Mouse (Mus musculus): ENCODE data around the gene Gm11985.

The Gm11985 gene

DNA sequence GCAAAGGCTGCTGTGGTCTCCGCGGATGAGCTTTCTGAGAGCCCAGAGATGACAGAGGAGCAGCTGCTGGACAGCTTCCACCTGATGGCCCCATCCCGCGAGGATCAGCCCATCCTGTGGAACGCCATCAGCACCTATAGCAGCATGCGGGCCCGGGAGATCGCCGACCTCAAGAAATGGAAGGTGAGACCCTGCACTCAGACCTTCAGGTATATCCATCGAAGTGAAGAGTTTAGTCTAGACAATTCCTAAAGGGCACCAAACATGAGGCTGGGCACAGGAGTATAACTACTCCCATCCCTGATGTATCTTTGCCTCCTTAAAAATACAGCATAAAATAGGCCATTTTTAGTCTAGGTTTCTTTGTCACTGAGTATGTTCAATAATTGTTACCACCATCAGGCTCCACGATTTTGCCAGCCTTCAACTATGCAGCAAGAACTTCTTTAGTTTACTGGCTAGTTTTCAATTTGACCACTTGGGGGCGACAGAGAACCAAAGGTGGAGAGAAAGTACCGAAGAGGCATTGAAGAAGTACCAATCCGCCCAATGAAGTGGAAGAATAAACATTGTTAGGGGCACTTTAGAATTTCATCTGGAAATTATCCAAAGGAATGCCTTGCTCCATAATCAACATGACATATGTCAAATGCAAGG lies 11.5 kb upstream of the Gm11985 start:
- DNase-seq: peak; percentile 73

DNA sequence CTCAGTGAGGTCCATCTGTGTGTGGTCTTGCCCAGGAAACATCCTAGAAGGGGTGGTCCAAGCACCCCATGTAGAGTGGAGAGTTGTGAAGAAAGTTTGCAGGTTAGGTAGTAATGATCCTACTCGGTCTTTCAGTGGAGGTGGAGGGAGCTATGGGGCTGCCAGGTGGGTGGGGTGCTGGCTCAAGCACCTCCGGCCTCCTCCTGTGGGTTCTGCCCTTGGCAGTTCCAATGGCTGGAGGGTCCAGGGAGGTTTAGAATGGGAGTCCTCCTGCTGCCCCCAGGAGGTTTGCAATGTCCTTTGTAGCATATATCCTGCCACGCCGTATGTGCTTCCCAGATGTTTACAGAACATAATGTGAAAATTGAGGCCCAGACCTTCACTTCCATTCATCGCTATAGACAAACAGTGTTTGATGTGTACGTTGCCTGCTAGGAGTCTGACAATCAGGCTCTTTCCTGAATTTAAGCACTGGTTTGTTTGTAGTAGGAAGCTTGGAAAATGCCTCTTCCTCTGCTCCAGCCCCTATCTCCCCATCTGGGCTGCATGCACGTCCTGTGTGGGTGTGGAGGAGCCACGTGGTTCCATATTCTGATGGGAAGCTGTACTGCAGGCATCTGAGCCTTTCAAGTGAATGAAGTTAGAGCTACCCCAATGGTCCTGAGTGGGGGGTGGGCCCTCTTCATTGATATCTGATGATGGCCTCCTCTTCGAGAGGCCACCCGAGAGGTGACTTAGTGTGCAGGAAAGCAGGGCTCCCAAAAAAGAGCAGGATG lies 10.3 kb upstream of the Gm11985 start:
- DNase-seq: no peak

DNA sequence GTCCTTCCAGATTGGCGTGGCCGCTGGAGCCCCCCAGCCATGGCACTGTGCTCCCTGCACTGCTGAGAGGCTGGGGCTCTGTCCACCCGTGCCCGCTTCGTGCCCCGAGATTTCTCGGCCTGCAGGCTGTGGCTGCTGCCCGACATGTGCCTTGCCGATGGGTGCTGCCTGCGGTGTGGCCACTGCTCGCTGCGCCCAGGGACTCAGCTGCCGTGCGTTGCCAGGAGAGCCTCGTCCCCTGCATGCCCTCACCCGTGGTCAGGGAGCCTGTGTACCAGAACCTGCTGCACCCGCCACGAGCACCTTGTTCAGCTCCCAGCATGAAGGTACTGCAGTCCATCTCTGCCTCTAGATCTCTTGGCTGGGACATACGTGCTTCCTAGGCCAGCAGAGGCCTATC lies 9.6 kb upstream of the Gm11985 start:
- no peak for DNase-seq

DNA sequence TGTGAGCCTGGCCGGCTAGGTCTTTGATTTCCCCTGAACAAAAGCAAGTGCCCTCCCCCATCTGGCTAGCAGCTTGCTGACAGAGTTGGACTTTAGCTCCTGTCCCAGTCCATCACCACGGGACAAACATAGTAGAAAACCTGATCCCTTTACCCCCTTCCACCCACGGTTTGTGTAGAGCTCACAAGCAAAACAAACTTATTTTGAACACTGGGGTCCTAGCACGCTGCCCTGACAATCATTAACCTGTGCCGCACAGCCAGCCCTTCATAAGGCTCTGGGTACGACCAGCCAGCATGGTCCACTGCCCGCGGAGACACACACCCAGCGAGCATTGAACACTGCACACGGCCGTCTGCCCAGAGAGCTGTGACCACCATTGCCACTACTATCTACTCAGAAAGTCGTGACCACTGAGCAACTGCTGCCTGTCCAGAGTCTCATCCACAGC lies 9.1 kb upstream of the Gm11985 start, which contains the start of gene Igfbp1:
Gene Igfbp1, plus strand, starts transcription at position 292 of the 451 bp plus-strand sequence.
- DNase-seq: peak; percentile 30

DNA sequence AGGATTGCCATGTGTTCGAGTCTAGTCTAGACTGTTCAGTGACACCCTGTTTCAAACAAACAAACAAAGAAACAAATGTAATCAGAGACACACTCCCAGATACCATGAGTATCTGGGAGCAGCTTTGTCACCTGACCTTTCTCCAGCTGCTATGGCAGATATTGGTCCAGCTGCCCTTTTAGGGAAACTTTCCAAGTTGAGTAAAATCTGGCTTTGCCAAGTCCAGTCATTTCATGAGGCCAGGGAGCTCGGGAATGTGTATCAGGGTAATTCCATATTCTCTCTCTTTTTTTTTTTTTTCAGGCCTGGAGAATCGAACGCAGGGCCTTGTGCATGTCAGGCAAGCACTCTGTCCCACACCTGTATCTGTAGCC lies 6.9 kb upstream of the Gm11985 start:
- no peak for DNase-seq

DNA sequence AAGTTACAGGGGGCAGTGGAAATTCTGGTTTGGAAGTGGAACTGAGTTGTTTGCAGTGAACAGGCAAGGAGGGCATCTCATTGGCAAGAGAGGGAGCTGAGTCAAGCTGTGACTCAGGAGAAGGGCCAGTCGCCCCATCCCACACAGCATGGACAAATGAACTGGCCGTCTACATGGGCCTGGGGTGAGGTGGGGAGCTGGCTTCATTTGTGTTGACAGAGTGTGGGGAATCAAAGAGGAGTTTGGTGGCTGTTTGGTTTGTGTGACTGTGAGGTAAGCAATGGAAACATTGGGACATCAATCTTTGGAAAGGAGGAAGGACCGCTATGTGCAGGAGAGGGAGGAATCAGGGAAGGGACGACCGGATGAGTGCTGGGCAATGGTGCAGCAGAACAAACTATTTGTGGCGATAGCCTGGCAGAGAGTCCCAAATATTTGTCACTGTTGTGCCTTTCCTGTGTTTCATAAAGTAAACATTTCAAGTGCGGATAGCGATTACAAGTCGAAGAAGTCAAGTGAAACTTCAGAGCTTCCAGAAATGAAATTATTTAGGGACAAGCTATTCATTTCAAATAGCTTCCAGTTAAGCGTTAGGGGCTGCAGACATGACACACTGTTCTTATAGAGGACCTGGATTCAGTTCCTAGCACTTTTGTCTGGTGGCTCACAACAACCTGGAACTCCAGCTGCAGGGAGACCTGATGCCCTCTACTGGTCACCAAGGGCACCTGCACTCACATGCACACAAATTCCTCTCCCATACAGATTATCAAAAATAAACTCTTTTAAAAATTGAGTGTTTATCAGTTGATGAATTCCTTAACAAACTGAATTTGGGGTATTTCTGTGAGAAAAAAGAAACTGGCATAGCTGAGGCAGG lies 6.3 kb upstream of the Gm11985 start:
- no peak for DNase-seq

DNA sequence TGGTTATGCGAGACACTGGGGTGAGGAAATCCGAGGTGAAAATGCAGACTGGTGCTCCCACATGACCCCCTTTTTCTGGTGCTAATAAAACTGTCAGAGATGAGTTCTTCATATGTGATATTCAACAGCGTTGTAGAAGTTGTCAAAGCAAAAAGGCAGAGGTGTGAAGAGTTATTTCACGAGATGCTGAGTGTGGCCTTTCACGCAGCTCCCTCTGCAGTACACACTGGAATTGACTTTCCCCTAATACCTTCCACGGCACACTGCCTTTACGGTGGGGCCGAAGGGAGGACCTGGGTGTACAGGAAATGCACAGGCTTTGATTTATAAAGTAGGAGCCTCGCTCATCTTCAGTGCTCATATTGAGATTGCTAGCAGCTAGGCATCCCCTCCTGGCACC lies 4.8 kb upstream of the Gm11985 start:
- no peak for DNase-seq

DNA sequence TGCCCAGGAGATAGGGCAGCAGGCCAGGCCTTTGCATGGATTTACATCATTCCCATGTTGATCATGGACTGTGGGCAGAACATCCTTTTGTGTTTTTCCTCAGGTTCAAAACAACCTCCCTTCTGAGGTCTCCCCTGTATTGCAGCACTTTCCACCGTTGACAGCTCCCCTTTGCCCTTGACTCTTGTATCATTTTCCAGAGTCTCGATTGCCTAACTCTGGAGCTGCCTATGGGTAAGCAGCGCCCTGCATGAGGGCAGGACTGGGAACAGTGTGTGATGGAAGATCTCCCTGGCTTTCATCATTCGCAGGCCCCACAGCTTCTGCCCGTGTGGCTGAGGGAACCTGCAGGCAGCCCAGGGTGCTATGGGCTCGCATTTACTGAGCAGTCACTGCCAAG lies 4.3 kb upstream of the Gm11985 start:
- no peak for DNase-seq

DNA sequence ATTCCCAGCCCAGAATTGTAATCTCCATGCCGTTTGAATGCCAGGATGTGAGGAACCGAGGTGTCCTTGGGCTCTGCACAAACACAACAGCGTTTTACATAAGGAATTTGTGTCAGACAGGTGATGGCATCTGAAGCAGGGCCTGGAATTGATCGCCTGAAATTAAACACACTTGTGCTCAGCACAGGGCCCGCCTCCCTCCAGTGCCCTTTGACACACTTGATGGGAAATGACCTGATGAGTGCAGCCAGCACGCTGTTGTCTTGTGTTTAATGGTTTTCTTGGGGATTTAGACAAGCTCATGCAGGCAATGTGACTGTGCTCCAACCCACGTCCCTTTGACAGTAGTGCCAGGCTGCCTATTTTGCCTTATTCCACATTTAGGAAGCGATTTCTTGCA lies 897 bp downstream of the Gm11985 start:
- no peak for DNase-seq

DNA sequence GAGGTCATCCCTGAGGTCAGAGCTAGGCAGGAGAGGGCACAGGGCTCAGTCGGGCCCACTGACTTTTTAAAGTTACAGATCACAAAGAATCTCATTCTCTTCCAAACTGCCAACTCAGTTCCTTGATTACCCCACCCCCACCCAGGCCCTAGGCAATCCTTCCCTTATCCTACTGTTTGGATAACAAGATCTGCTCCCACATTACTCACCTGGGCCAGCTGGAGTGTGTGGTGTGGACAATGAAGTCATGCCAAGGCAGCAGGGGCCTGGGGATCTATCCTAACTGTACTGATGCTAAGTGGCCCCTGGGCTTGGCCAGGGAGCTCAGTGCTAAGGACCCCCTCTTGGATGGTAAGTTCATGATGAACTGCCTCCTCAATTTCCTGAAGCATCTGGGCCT lies 3.9 kb downstream of the Gm11985 start:
- DNase-seq: no peak

DNA sequence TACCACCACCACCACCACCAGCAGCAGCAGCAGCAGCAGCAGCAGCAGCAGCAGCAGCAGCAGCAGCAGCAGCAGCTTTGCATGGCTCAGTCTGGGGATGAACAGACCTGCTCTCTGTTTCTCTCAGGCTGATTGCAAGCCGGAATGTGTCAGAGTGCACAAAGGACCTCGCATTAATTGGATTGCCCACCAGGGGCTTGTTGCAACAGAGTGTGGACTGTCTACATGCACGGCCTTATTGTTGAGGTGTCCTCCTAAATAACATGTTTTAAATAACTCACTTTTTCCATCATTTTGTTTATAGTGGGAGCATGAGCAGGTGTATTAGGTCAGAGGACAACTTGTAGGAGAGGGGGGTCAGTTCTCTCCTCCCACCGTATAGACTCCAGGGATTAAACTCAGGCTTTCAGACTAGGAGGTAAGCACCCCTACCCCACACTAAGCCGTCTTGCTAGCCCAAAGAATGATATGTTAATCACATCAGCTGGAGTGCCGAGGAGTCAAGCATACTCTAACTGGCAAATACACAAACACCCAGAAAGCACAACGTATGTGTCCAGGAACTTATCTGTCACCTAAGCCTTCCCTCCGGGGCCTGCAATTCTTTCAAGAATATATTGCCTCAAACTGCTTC lies 5.8 kb downstream of the Gm11985 start:
- DNase-seq: peak; percentile 59

DNA sequence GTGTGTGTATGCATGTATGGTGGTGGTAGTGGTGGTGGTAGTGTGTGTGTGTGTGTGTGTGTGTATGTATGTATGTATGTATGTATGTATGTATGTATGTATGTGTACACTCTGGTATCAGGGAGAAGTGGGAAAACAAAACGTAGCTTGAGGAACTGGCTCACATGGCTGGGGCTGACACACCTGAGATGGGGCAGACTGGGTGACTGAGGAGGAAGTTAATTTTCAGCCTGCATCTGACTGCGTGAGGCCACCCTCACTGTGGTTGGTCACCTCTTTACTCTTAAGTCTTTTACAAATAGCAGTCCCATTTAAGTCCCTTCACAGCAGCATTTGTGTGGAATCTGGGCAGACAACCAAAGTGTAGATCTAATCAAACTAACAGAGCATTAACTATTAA lies 9.1 kb downstream of the Gm11985 start:
- DNase-seq: no peak

DNA sequence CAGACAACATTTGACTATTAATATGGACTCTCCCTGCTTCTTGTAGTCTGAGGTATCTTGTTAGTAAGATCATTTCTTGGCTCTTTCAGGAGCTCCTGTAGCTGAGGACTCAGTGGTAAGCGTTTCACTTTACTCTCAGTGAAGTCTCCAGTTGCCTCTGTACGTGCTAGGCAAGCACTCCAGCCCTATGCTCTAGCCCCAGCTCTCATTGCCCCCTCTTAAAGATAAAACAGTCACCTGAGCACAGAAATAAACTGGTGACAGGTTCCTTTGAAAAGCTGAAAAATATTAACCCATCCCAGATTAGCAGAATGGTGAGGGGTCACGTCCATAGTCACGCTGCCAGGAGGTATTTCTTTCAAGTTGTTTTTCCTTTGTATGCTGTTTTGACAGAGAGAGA lies 9.6 kb downstream of the Gm11985 start:
- no peak for DNase-seq

DNA sequence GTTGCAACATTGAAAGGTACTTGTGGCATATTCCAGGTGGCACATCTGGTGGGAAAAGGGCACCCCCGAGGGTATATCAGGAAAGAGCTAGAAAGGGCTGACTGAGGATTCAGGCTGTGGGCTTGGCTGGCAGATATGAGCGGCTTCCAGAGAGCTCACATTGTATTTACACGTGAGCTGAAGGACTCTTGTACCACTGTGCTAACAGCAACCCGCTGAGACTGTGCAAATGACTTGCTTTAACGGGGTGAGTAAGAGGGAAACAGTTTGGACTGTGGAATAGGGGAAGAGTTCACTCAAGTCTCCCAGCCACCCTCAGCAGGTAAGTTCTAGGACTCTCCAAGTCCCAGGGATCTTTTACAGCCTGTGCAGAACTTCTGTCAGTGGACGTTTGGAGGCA lies 14.7 kb downstream of the Gm11985 start:
- no peak for DNase-seq

DNA sequence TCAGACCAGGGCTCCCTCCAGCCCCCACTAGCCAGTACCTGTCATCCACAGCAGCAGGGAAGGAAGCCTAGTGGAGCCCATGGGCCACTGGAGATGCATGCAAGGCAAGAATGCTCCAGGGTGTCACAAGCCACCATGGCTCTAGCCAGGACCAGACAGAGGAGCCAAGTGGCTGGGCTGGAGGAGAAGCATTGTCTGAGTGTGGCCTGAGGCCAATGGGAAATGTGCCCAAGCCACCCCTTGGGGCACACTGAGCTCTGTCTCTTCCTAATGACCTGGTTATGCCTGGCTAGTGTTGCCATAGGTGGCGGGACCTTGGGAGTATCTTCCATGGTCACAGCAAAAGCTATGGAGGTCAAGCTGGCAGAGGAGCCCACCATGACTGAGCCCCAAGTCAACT lies 18.7 kb downstream of the Gm11985 start:
- DNase-seq: no peak

DNA sequence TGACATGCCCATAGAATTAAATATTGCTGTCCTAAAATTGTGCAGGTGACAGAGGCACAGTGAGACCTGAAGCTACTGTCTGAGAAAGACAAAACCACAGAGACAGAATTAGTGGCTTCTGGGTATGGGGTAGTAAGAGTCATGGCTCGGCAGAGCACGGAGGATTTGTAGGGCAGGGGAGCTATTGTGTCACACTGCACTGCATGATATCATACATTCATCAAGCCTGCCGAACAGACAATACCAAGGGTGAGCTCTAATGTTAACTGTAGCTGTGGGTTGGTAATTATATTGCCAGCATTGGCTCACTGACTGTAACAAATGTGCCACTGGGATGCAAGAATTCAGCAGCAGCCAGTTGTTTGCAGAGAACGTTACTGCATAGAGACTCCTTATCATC lies 24.0 kb downstream of the Gm11985 start:
- DNase-seq: no peak

DNA sequence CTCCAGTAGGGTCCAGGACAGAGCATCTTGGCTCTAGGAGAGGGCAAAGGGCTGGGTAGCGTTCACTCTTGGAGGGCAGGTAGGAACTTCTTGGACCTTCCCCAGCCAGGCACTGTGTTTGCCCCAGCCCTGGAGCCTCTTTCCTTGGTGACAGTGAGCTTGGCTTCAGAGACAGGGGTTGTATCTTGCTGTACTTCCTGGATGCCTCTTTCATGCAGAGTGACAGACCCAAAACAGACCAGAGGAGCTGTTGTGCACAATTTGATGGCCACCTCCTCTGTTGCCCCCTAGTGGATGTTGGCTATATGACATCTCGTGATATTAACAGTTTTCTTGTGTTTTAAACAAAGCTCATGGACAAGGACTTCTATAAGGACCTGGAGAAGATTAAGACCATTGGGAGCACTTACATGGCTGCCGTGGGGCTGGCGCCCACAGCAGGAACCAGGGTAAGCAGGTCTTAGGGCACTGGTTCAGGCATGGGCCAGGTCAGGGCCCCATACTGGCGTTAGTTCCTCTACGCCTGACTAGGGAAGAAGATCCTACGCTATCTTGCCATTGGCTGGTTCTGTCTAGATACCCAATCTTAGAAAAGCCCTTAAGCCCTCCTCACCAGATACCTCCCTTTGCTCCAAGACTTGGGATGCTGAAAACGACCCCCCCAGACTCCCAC lies 26.7 kb downstream of the Gm11985 start:
- DNase-seq: peak; percentile 68

DNA sequence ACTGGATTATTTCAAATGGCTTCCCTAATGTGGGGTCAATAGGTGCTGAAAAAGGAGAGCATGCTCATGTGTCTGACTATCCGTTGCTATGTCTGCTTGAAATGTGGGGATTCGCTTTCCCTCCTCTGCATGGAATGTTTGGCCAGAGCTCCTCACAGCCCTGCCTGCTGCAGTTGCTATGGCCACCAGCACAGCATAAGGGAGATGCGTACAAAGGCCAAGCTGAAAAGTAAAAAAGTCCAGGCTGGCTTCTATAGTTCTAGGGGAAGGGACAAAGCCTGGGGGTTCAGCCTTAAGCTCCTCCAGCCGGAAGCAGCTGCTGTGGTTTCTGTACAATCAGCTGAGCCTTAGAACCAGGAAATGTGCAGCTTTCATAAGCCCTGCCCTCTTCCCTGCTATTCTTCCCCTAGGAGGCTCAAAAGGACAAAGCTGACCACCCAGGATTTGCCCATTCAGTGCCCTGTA lies 27.7 kb downstream of the Gm11985 start:
- peak; percentile 33 for DNase-seq

DNA sequence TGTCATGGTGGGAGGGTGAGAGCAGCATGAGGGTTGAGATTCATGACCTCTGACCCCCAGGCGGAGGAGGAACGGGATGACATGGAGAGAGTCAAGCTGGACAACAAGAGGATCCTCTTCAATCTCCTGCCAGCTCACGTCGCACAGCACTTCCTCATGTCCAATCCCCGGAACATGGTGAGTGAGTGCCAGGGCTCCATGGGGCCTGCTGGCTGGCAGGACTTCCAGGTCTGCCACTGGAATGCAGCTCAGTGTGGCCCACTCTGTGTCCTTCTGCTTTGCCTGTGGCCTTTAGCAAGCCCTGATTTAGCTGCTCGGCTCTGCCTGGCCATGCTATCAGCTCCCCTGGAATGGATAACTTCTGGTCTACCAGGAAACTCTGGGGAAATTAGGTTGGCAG lies 28.2 kb downstream of the Gm11985 start:
- DNase-seq: no peak

DNA sequence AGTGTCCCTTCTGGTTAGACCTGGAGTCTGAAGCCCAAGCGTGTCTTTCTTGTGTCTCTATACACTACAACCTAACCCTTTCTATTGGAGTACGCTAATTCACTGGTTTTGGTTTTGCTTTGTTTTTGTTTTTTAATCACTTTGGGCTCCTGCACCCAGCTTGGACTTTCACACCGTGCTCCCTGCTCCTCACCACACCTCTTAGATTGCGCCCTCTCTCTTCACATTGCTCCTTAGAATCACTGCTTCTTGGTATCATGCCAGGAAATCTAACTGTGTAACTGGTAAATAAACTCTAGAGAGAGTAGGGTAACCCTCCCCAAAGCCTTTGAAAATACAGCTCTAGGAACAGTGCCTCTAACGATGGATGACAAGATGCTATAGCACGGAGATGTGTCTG lies 30.2 kb downstream of the Gm11985 start:
- no peak for DNase-seq

DNA sequence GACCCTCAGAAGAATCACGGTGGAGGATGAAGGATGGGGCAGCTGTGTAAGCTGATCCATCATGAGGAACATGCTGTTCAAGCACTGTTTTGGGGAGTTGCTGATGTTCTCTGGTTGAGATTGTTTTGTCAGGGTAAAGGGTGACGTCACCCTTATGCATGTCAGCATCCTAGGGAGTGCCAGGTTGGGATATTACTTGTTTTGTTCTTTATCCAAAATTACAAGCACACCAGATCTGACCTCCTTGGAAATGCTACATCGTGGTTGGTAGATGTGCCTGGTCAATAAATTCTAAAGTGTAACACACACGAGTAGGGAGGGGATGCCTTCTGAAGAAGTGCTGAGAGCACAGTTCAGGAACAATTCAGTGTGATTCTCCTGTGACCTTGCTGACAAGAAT lies 31.9 kb downstream of the Gm11985 start:
- no peak for DNase-seq

DNA sequence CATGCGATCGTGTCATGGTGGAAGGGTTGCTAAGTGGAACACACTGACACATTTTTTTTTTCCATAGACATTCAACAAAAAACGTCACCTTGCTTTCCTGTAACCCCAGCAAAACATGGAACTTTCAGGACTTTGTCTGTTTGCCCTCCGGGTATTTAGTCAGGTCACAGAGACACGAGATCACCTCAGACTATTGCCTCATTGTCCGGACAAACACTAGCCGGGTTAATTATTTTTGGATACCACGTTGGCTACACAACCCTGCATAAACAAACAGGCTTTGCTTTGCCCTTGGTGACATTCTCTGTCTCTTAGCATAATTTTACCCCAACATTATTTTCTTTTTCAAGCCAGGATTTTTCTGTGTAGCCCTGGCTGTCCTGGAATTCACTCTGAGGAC lies 35.3 kb downstream of the Gm11985 start:
- no peak for DNase-seq

All from embryo, embryonic 11 days (tissue).